Mouse (Mus musculus): ENCODE measurements around the gene Zfp541. TPM values are rescaled to one million over a fixed set of nuclear protein-coding genes. Genes with fewer than 3 reads are reported as not detected.

Gene Zfp541
- total RNA-seq, 2 experiments from 2014 or later, result not detected

GRCm38 (mm10) chr7:16117100-16117499, 55.5 kb downstream of the Zfp541 start:
- no peak for DNase-seq
- intact Hi-C loops (cut with DNase I), result no loop called here

- DNase-seq, result peak; percentile 92 to 96
- intact Hi-C loops (cut with DNase I), result no loop called here
Measured at GRCm38 (mm10) chr7:16119569-16120261, 58.1 kb downstream of the Zfp541 start, which contains the start of gene Kptn. Kptn (plus strand) TSS chr7:16119895.

GRCm38 (mm10) chr7:16120262-16120600, 58.6 kb downstream of the Zfp541 start:
- no peak for DNase-seq
- intact Hi-C loops (cut with DNase I), result no loop called here

- intact Hi-C loops (cut with DNase I), result no loop called here
- DNase-seq, result no peak
Measured at GRCm38 (mm10) chr7:16125829-16126228, 64.2 kb downstream of the Zfp541 start.

GRCm38 (mm10) chr7:16128344-16128743, 66.7 kb downstream of the Zfp541 start:
- intact Hi-C loops (cut with DNase I), result no loop called here
- DNase-seq, result no peak

GRCm38 (mm10) chr7:16128899-16129298, 67.3 kb downstream of the Zfp541 start:
- intact Hi-C loops (cut with DNase I), result no loop called here
- DNase-seq, result no peak

GRCm38 (mm10) chr7:16129421-16129845, 67.8 kb downstream of the Zfp541 start, which contains the start of gene Slc8a2:
Slc8a2 (plus strand) TSS chr7:16129826.
- intact Hi-C loops (cut with DNase I), result no loop called here
- peak; percentile 62 to 70 for DNase-seq

GRCm38 (mm10) chr7:16129846-16130691, 68.5 kb downstream of the Zfp541 start:
- intact Hi-C loops (cut with DNase I), result no loop called here
- no peak for DNase-seq

- intact Hi-C loops (cut with DNase I), result no loop called here
- DNase-seq, result no peak
Measured at GRCm38 (mm10) chr7:16130956-16131634, 69.5 kb downstream of the Zfp541 start.

- no peak for DNase-seq
- intact Hi-C loops (cut with DNase I), result no loop called here
Measured at GRCm38 (mm10) chr7:16132161-16132581, 70.6 kb downstream of the Zfp541 start.

GRCm38 (mm10) chr7:16132926-16133325, 71.3 kb downstream of the Zfp541 start:
- intact Hi-C loops (cut with DNase I), result no loop called here
- DNase-seq, result no peak

- DNase-seq, result no peak
- intact Hi-C loops (cut with DNase I), result no loop called here
Measured at GRCm38 (mm10) chr7:16133691-16134090, 72.1 kb downstream of the Zfp541 start.

GRCm38 (mm10) chr7:16134951-16135392, 73.4 kb downstream of the Zfp541 start:
- no peak for DNase-seq
- intact Hi-C loops (cut with DNase I), result no loop called here

Other genes with a start within 250 kb of the Zfp541 start
- gene Obox6, start 222.1 kb upstream of the Zfp541 start, total RNA-seq (2021), result not detected
- gene Crx, start 181.8 kb upstream of the Zfp541 start, total RNA-seq (2021), result not detected
- not detected for gene Crxos, start 179.2 kb upstream of the Zfp541 start, total RNA-seq (2021)
- gene Selenow, start 139.4 kb upstream of the Zfp541 start, total RNA-seq (2021), result 100 to 1,000 TPM; 169 to 178 TPM
- 100 to 1,000 TPM; 137 to 141 TPM for gene Nop53, start 115.7 kb upstream of the Zfp541 start, total RNA-seq (2021)
- 100 to 1,000 TPM in 1 of 2 experiments, 10 to 100 TPM in 1; 93.1 to 131 TPM for gene Ehd2, start 94.2 kb upstream of the Zfp541 start, total RNA-seq (2021)
- gene Bicra, start 13.9 kb upstream of the Zfp541 start, total RNA-seq (2021), result 1 to 10 TPM; 8.1 to 8.2 TPM
- gene Napa, start 36.6 kb downstream of the Zfp541 start, total RNA-seq (2021), result 10 to 100 TPM; 81.3 to 84.7 TPM
- gene Kptn, start 58.1 kb downstream of the Zfp541 start, total RNA-seq (2021), result 10 to 100 TPM; 23.0 to 23.1 TPM
- 1 to 10 TPM in 1 of 2 experiments, under 1 TPM in 1; 0.67 to 1.1 TPM for gene Slc8a2, start 68.0 kb downstream of the Zfp541 start, total RNA-seq (2021)
- 1 to 10 TPM; 3.9 to 4.9 TPM for gene Meis3, start 113.3 kb downstream of the Zfp541 start, total RNA-seq (2021)
- 1 to 10 TPM; 7.9 to 8.7 TPM for gene Dhx34, start 160.2 kb downstream of the Zfp541 start, total RNA-seq (2021)
- gene C5ar2, start 182.3 kb downstream of the Zfp541 start, total RNA-seq (2021), result 1 to 10 TPM; 1.2 to 1.7 TPM
- 1 to 10 TPM; 6.4 to 7.8 TPM for gene C5ar1, start 197.7 kb downstream of the Zfp541 start, total RNA-seq (2021)
- 10 to 100 TPM; 17.0 to 17.8 TPM for gene Inafm1, start 211.8 kb downstream of the Zfp541 start, total RNA-seq (2021)
- 10 to 100 TPM; 34.6 to 36.9 TPM for gene Ccdc9, start 225.0 kb downstream of the Zfp541 start, total RNA-seq (2021)
- 1 to 10 TPM; 3.1 to 5.0 TPM for gene Bbc3, start 246.6 kb downstream of the Zfp541 start, total RNA-seq (2021)